Mouse (Mus musculus) brown adipose tissue, adult 24 weeks (tissue): Measurements from ENCODE around the gene BC049730. TPM values are rescaled to one million over a fixed set of nuclear protein-coding genes. Genes with fewer than 3 reads are reported as not detected.

Experiments used
- H3K27ac ChIP-seq: fragments of 200-500 bp; replicated peaks from 2 replicates; pipeline ENCODE4 v1.5.1; 2012; ENCODE audit warnings: low read depth, mild to moderate bottlenecking, low read length
- H3K4me1 ChIP-seq: fragments of 200-500 bp; 2 replicates; pipeline ENCODE4 v1.6.1; 2012; ENCODE audit warnings: low read length, mixed read lengths; ENCODE audit not compliant: control insufficient read depth, insufficient read depth, insufficient read length
- H3K4me3 ChIP-seq: fragments of 200-500 bp; 2 replicates; pipeline ENCODE4 v1.5.1; 2012; ENCODE audit warnings: low read depth, mild to moderate bottlenecking, low read length, moderate library complexity; ENCODE audit not compliant: insufficient read depth
- polyA plus RNA-seq: library from polyadenylated mRNA; stranded (reverse); fragments of >200 nt; gene quantifications from 2 replicates; pipeline ENCODE4 v1.2.4, GENCODE M21; 2012; ENCODE audit not compliant: missing spikeins, insufficient read depth, insufficient read length

Gene BC049730
- polyA plus RNA-seq, 1 experiment: not detected

DNA sequence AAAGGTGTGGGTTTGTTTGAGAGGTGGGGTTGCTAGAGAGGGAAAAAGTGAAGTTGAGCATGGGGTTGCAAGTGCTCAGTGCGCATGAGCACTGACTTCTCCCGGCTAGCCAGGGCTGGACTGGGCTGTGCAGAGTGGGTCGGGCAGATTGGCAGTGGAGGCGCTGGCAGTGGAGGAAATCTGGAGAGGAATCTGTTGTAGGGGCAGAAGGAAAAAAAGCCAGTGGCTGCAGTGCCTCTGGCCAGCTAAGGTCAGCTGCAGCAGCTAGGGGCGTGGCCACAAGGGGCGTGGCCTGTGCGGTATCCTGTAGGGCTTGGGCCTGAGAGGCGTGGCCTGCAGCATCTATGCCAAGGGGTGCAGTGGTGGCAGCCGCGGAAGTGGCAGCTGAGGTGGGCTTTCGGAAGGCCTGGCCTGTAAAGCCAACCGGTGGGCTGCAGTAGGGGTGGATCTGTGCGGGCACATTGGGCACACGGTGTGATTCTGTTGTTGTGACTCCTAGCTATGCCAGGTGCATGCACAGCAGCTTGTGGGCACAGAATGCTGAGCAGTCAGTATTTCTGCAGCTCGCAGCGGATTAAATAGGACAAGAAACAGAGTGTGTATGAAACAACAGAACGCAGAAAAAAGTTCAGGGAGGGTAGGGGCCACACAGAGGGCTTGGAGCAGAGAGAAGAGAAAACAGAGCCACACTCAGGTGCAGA is 27.1 kb downstream of the BC049730 start:
- no peak overlapping the region for H3K27ac ChIP-seq
- H3K4me1 ChIP-seq: no peaks in the 10 kb centered on the region
- no peak overlapping the region for H3K4me3 ChIP-seq

DNA sequence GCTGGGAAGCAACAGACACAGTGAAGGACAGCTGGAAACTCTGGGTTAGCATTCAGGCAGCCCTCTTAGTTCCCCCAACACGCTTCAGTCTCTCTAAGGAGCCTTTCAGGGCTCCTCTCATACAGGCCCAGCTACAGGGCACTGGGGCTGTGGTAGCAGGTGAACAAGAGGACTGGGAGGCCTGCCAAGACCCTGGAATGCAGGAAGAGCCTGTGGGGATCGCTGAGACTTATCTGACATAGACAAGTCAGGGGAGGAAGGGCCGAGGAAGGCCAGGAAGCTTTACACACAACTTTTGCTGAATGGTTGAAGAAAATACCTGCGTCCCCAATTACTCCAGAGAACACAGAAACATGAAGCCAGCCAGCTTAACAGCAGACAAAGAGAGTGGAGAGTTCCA is 41.7 kb downstream of the BC049730 start:
- H3K4me3 ChIP-seq: no peak overlapping the region
- H3K4me1 ChIP-seq: no peaks in the 10 kb centered on the region
- no peak overlapping the region for H3K27ac ChIP-seq

DNA sequence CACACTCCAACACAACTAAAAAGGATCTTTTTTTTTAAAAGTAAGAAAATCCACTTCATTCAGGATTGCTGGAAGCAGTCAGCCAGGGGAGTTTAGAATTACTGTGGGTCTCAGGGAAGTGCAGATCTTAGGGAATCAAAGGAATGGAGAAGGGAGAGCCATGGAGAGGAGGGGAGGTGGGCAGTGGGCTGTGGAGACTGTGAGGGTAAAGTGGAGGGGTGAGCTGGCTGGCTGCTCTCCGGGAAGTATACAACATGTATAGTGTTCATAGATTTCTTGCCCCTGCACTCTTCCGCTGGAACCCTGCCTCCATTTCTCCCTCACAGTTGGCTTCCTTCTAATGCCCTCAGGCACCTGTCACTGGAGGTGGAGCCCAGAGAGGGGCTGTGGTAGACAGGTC is 42.6 kb downstream of the BC049730 start:
- Histone ChIP-seq H3K4me1 (no peaks in the 10 kb centered on the region), H3K4me3 (no peak overlapping the region), H3K27ac (no peak overlapping the region)

DNA sequence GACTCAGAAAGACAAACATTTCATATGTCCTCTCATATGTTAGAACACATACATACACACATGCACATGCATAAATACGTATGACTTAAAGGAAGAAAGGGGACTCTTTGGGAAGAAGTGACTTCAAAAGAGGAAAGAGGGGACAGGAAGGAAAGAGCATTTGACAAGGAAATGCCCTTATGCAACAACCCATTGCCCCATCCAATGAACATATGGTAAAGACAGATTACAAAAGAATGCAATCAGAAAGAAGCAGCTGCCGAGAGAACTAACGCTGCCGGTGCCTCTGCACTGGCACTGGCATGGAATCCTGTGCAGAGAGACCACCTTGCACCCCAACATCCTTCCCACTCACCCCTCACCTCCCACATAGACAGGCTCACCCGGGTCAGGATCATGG is 44.4 kb downstream of the BC049730 start:
- Histone ChIP-seq H3K4me3 (no peak overlapping the region), H3K4me1 (no peaks in the 10 kb centered on the region), H3K27ac (no peak overlapping the region)

DNA sequence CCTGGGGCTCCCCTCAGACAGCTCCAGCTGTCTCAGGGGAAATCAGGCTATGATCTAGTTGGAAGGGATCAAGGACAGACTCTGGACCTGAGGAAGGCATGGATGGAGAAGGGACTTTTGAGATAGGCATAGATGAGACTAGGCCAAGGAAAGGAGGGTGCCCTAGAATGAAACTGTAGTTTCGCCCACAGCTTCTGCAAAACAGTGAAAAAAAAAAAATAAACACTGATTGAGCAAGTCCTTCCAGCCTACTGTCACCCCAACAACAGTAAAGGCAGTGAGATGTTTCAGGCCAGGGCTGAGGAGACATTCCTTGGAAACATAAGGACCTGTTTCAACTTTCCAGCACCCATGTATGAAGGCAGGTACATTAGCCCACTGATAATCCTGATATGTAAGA is 49.5 kb downstream of the BC049730 start:
- H3K4me1 ChIP-seq: no peaks in the 10 kb centered on the region
- no peak overlapping the region for H3K4me3 ChIP-seq
- no peak overlapping the region for H3K27ac ChIP-seq

GRCm38 (mm10) chr7:24760211-24760610 is 51.2 kb downstream of the BC049730 start, which contains the start of gene Cd177:
Gene Cd177, minus strand, starts transcription at chr7:24760311.
- H3K4me1 ChIP-seq: no peaks in the 10 kb centered on the region
- H3K27ac ChIP-seq: no peak within 1 kb of the TSS
- no peak within 1 kb of the TSS for H3K4me3 ChIP-seq

DNA sequence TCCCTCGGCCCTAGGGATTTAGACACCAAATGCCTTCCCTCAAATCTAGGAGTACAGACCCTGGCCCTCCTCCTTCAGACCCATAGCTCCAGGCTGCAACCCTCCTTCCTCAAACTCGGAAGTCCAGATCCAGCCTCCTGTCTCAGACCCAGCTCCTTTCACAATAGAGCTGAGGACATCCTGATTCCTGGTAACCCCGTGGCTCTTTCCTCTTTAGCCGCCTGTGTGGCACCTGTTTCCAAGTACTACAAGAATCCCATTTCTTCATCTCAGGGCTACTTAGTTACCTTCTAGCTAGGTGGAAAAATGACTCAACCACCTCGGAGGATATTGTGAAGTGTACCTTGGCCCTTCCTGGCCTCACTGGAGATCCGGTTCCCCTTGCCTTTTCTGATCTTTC is 52.1 kb downstream of the BC049730 start:
- no peak overlapping the region for H3K27ac ChIP-seq

DNA sequence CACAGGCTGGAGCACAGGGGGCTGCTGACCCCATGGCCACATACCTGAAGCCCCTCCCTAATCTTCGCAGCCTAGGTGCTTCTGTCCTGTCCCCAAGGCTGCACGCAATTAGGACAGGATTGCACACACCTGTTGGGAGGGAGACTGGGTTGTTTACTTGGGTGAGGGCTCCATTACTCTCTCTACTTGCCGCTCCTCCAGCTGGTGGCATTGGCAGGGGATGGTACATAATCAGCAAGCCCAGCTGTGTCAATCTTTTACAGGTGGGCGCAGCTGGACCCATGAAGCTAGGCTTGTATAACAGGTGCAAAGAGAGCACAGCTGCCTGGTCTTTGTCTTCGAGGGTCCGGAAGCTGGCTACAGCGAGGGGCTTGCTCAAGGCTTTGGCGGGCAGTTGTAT is 53.5 kb downstream of the BC049730 start:
- H3K27ac ChIP-seq: no peak overlapping the region
- no peaks in the 10 kb centered on the region for H3K4me1 ChIP-seq
- no peak overlapping the region for H3K4me3 ChIP-seq

More for the DNA sequence above, 52.1 kb downstream of the BC049730 start:
- H3K4me3 ChIP-seq: no peak overlapping the region
- no peaks in the 10 kb centered on the region for H3K4me1 ChIP-seq

Other genes starting within 250 kb of the BC049730 start
- gene Plaur, start 246.8 kb upstream of the BC049730 start, polyA plus RNA-seq: 3.0 TPM in 1 of 2 replicates, not detected in the other
- gene Cadm4, start 227.2 kb upstream of the BC049730 start, polyA plus RNA-seq: 3.1 and 3.5 TPM in 2 replicates
- gene Zfp428, start 202.2 kb upstream of the BC049730 start, polyA plus RNA-seq: 3.0 and 4.7 TPM in 2 replicates
- gene AC161166.1, start 196.8 kb upstream of the BC049730 start, polyA plus RNA-seq: not detected in 2 replicates
- gene Irgq, start 178.6 kb upstream of the BC049730 start, polyA plus RNA-seq: 9.1 and 9.2 TPM in 2 replicates
- gene Pinlyp, start 163.1 kb upstream of the BC049730 start, polyA plus RNA-seq: not detected in 2 replicates
- 20.7 and 22.5 TPM in 2 replicates for gene Xrcc1, start 163.0 kb upstream of the BC049730 start, polyA plus RNA-seq
- gene Ethe1, start 121.7 kb upstream of the BC049730 start, polyA plus RNA-seq: 17.2 and 20.4 TPM in 2 replicates
- not detected in 2 replicates for gene Zfp575, start 121.6 kb upstream of the BC049730 start, polyA plus RNA-seq
- 0.75 TPM in 1 of 2 replicates, not detected in the other for gene Phldb3, start 98.5 kb upstream of the BC049730 start, polyA plus RNA-seq
- not detected in 2 replicates for gene Lypd3, start 72.7 kb upstream of the BC049730 start, polyA plus RNA-seq
- not detected in 2 replicates for gene Tex101, start 32.6 kb upstream of the BC049730 start, polyA plus RNA-seq
- gene Gm4763, start 17.7 kb downstream of the BC049730 start, polyA plus RNA-seq: not detected in 2 replicates
- not detected in 2 replicates for gene Cd177, start 51.1 kb downstream of the BC049730 start, polyA plus RNA-seq
- gene Ceacam10, start 68.0 kb downstream of the BC049730 start, polyA plus RNA-seq: not detected in 2 replicates
- not detected in 2 replicates for gene Gm9844, start 153.0 kb downstream of the BC049730 start, polyA plus RNA-seq
- gene Lypd4, start 160.7 kb downstream of the BC049730 start, polyA plus RNA-seq: not detected in 2 replicates
- not detected in 2 replicates for gene Dmrtc2, start 160.8 kb downstream of the BC049730 start, polyA plus RNA-seq
- gene Rps19, start 175.1 kb downstream of the BC049730 start, polyA plus RNA-seq: 1,002 and 1,046 TPM in 2 replicates
- 0.71 and 0.96 TPM in 2 replicates for gene Cd79a, start 188.1 kb downstream of the BC049730 start, polyA plus RNA-seq
- 26.1 and 28.4 TPM in 2 replicates for gene Arhgef1, start 193.7 kb downstream of the BC049730 start, polyA plus RNA-seq
- gene Gm4881, start 235.3 kb downstream of the BC049730 start, polyA plus RNA-seq: not detected in 2 replicates